Mouse (Mus musculus) embryonic facial prominence, embryonic 12.5 days (tissue): ENCODE measurements around the gene Tcf7l2. TPM values are rescaled to one million over a fixed set of nuclear protein-coding genes. Genes with fewer than 3 reads are reported as not detected.

Experiments
- ATAC-seq: fragments of 200-750 bp; cut with Nextera tagmentation; 2 replicates; pipeline ENCODE4 v1.8.0; 2017; ENCODE audit not compliant: insufficient number of reproducible peaks, insufficient read depth, low FRiP score, low TSS enrichment
- H3K27ac ChIP-seq: fragments of 300-500 bp; sonication (generic); 2 replicates; pipeline ENCODE4 v1.5.1; 2016; ENCODE audit warnings: mild to moderate bottlenecking
- H3K27me3 ChIP-seq: fragments of 300-500 bp; sonication (generic); 2 replicates; pipeline ENCODE4 v1.6.1; 2016; ENCODE audit warnings: mild to moderate bottlenecking, moderate library complexity
- H3K36me3 ChIP-seq: fragments of 300-500 bp; sonication (generic); 2 replicates; pipeline ENCODE4 v1.6.1; 2016; ENCODE audit warnings: mild to moderate bottlenecking
- H3K4me1 ChIP-seq: fragments of 300-500 bp; sonication (generic); 2 replicates; pipeline ENCODE4 v1.6.1; 2016
- H3K4me2 ChIP-seq: fragments of 300-500 bp; sonication (generic); replicated peaks from 2 replicates; pipeline ENCODE4 v1.6.1; 2016; ENCODE audit warnings: mild to moderate bottlenecking, moderate library complexity
- H3K4me3 ChIP-seq: fragments of 300-500 bp; sonication (generic); 2 replicates; pipeline ENCODE4 v1.5.1; 2016; ENCODE audit warnings: mild to moderate bottlenecking
- H3K9ac ChIP-seq: fragments of 300-500 bp; sonication (generic); 2 replicates; pipeline ENCODE4 v1.6.1; 2016; ENCODE audit warnings: mild to moderate bottlenecking, moderate library complexity
- H3K9me3 ChIP-seq: fragments of 300-500 bp; sonication (generic); 2 replicates; pipeline ENCODE4 v1.6.1; 2016; ENCODE audit warnings: mild to moderate bottlenecking, moderate library complexity
- WGBS: fragments of 180-500 bp; shearing (Covaris S2); methylation state at CpG from one replicate; pipeline ENCODE4 v1.1.7; 2016; 5-methylcytosine and 5-hydroxymethylcytosine counted together
- polyA plus RNA-seq: library from polyadenylated mRNA; unstranded; fragments of >200 nt; fragmentation: Nextera tagmentation; extraction: Ambion mirVana; gene quantifications from 2 replicates; pipeline ENCODE4 v1.2.1, GENCODE M21; 2016

Gene Tcf7l2
- polyA plus RNA-seq, 1 experiment from 2014 or later = 148 TPM

- no peaks in the 10 kb centered on the region for H3K9me3 ChIP-seq
- peaks cover 62% of the 10 kb centered on the region for H3K4me1 ChIP-seq
- no peak overlapping the region for H3K4me2 ChIP-seq
- peak overlapping the region; percentile 84 for H3K27ac ChIP-seq
- peaks cover 3% of the 10 kb centered on the region; the same call in 1 of the 2 replicates for H3K36me3 ChIP-seq
- no peaks in the 10 kb centered on the region for H3K27me3 ChIP-seq
- WGBS = 76% methylated on average over 5 of the region's 5 CpGs
- H3K9ac ChIP-seq = no peak overlapping the region
- 0 out of 2 replicates have a peak, but pooled peaks have one; percentile 24 for ATAC-seq
- no peak overlapping the region for H3K4me3 ChIP-seq
Observed at GRCm38 (mm10) chr19:55836930-55837687, 95.5 kb downstream of the Tcf7l2 start.

GRCm38 (mm10) chr19:55837924-55838323, 96.3 kb downstream of the Tcf7l2 start:
- peaks cover 64% of the 10 kb centered on the region for H3K4me1 ChIP-seq
- ATAC-seq = 0 out of 2 replicates have a peak, but pooled peaks have one; percentile 6
- 4% methylated on average over 9 of the region's 9 CpGs for WGBS
- no peaks in the 10 kb centered on the region for H3K27me3 ChIP-seq
- H3K9me3 ChIP-seq = no peaks in the 10 kb centered on the region
- H3K27ac ChIP-seq = peak overlapping the region; percentile 84
- 0 out of 2 replicates have a peak overlapping the region, but pooled peaks have one; percentile 15 for H3K9ac ChIP-seq
- H3K4me2 ChIP-seq = 0 out of 2 replicates have a peak overlapping the region, but pooled peaks have one; percentile 17
- H3K36me3 ChIP-seq = peaks cover 3% of the 10 kb centered on the region; the same call in 1 of the 2 replicates
- no peak overlapping the region for H3K4me3 ChIP-seq

- Histone ChIP-seq H3K36me3 (peaks cover 3% of the 10 kb centered on the region; the same call in 1 of the 2 replicates), H3K9me3 (no peaks in the 10 kb centered on the region), H3K4me2 (0 out of 2 replicates have a peak overlapping the region, but pooled peaks have one; percentile 17), H3K9ac (0 out of 2 replicates have a peak overlapping the region, but pooled peaks have one; percentile 15), H3K27me3 (no peaks in the 10 kb centered on the region), H3K4me1 (peaks cover 64% of the 10 kb centered on the region), H3K4me3 (no peak overlapping the region), H3K27ac (peak overlapping the region; percentile 84)
- 35% methylated on average over 5 of the region's 5 CpGs for WGBS
- ATAC-seq = no peak
Observed at GRCm38 (mm10) chr19:55838389-55839035, 96.9 kb downstream of the Tcf7l2 start.

GRCm38 (mm10) chr19:55839036-55839555, 97.5 kb downstream of the Tcf7l2 start:
- no peak for ATAC-seq
- WGBS = 30% methylated on average over 10 of the region's 10 CpGs
- no peak overlapping the region for H3K4me2 ChIP-seq

GRCm38 (mm10) chr19:55840499-55841121, 99.0 kb downstream of the Tcf7l2 start:
- peaks cover 77% of the 10 kb centered on the region for H3K4me1 ChIP-seq

More at GRCm38 (mm10) chr19:55839036-55839555, 97.5 kb downstream of the Tcf7l2 start:
- no peaks in the 10 kb centered on the region for H3K36me3 ChIP-seq
- peak overlapping the region; percentile 84 for H3K27ac ChIP-seq
- peaks cover 69% of the 10 kb centered on the region for H3K4me1 ChIP-seq
- H3K27me3 ChIP-seq = no peaks in the 10 kb centered on the region
- no peaks in the 10 kb centered on the region for H3K9me3 ChIP-seq
- no peak overlapping the region for H3K9ac ChIP-seq
- H3K4me3 ChIP-seq = no peak overlapping the region

GRCm38 (mm10) chr19:55842046-55842445, 100.4 kb downstream of the Tcf7l2 start:
- no peak for ATAC-seq
- Histone ChIP-seq H3K27ac (no peak overlapping the region), H3K9ac (no peak overlapping the region), H3K4me1 (peaks cover 69% of the 10 kb centered on the region), H3K27me3 (no peaks in the 10 kb centered on the region), H3K4me2 (no peak overlapping the region), H3K4me3 (no peak overlapping the region), H3K36me3 (no peaks in the 10 kb centered on the region), H3K9me3 (no peaks in the 10 kb centered on the region)
- 79% methylated on average over 7 of the region's 7 CpGs for WGBS

More at GRCm38 (mm10) chr19:55840499-55841121, 99.0 kb downstream of the Tcf7l2 start:
- H3K36me3 ChIP-seq = no peaks in the 10 kb centered on the region
- WGBS = 68% methylated on average over 10 of the region's 10 CpGs
- H3K9ac ChIP-seq = no peak overlapping the region
- H3K4me3 ChIP-seq = no peak overlapping the region
- no peak overlapping the region for H3K4me2 ChIP-seq
- ATAC-seq = no peak
- H3K27ac ChIP-seq = no peak overlapping the region
- H3K9me3 ChIP-seq = no peaks in the 10 kb centered on the region
- H3K27me3 ChIP-seq = no peaks in the 10 kb centered on the region

GRCm38 (mm10) chr19:55843111-55843887, 101.7 kb downstream of the Tcf7l2 start:
- H3K9me3 ChIP-seq = no peaks in the 10 kb centered on the region
- no peak for ATAC-seq
- no peak overlapping the region for H3K9ac ChIP-seq
- H3K4me3 ChIP-seq = no peak overlapping the region
- peak overlapping the region; percentile 55 for H3K27ac ChIP-seq
- no peaks in the 10 kb centered on the region for H3K36me3 ChIP-seq
- 53% methylated on average over 11 of the region's 11 CpGs for WGBS
- no peak overlapping the region for H3K4me2 ChIP-seq
- no peaks in the 10 kb centered on the region for H3K27me3 ChIP-seq
- H3K4me1 ChIP-seq = peaks cover 59% of the 10 kb centered on the region

GRCm38 (mm10) chr19:55845702-55846101, 104.1 kb downstream of the Tcf7l2 start:
- ATAC-seq = no peak
- WGBS = 75% methylated on average over 2 of the region's 2 CpGs
- H3K4me3 ChIP-seq = no peak overlapping the region
- H3K27ac ChIP-seq = no peak overlapping the region
- H3K9me3 ChIP-seq = no peaks in the 10 kb centered on the region
- H3K4me1 ChIP-seq = peaks cover 41% of the 10 kb centered on the region
- no peaks in the 10 kb centered on the region for H3K27me3 ChIP-seq
- H3K36me3 ChIP-seq = no peaks in the 10 kb centered on the region
- no peak overlapping the region for H3K4me2 ChIP-seq
- no peak overlapping the region for H3K9ac ChIP-seq

GRCm38 (mm10) chr19:55846256-55846655, 104.6 kb downstream of the Tcf7l2 start:
- H3K4me2 ChIP-seq = no peak overlapping the region
- H3K4me1 ChIP-seq = peaks cover 35% of the 10 kb centered on the region
- WGBS = 83% methylated on average over 6 of the region's 6 CpGs
- H3K4me3 ChIP-seq = no peak overlapping the region
- no peaks in the 10 kb centered on the region for H3K9me3 ChIP-seq
- no peaks in the 10 kb centered on the region for H3K36me3 ChIP-seq
- no peaks in the 10 kb centered on the region for H3K27me3 ChIP-seq
- no peak overlapping the region for H3K9ac ChIP-seq
- ATAC-seq = no peak
- no peak overlapping the region for H3K27ac ChIP-seq

GRCm38 (mm10) chr19:55847043-55847442, 105.4 kb downstream of the Tcf7l2 start:
- WGBS = 60% methylated on average over 4 of the region's 4 CpGs

More at GRCm38 (mm10) chr19:55847043-55847442, 105.4 kb downstream of the Tcf7l2 start:
- H3K4me2 ChIP-seq = no peak overlapping the region
- no peaks in the 10 kb centered on the region for H3K9me3 ChIP-seq
- ATAC-seq = no peak
- H3K4me3 ChIP-seq = no peak overlapping the region
- peaks cover 32% of the 10 kb centered on the region for H3K4me1 ChIP-seq
- no peak overlapping the region for H3K9ac ChIP-seq
- no peaks in the 10 kb centered on the region for H3K27me3 ChIP-seq
- H3K36me3 ChIP-seq = no peaks in the 10 kb centered on the region
- H3K27ac ChIP-seq = no peak overlapping the region
